Mouse (Mus musculus) thymus, adult 2 months (tissue): ENCODE results near the gene Olfr1136.

Experiments used
- CTCF ChIP-seq: fragments of 200-500 bp; IDR thresholded peaks from 2 replicates; pipeline ENCODE4 v1.5.1; 2012; ENCODE audit warnings: mild to moderate bottlenecking, control low read depth, low read length, moderate library complexity, borderline replicate concordance; ENCODE audit not compliant: control insufficient read depth, poor library complexity, insufficient read depth; ENCODE audit errors: extremely low read depth
- POLR2A ChIP-seq: fragments of 200-500 bp; IDR thresholded peaks from 2 replicates; pipeline ENCODE4 v1.6.1; 2012; ENCODE audit warnings: mild to moderate bottlenecking, low read length, control low read depth, moderate library complexity; ENCODE audit not compliant: control insufficient read depth, poor library complexity, insufficient read depth; ENCODE audit errors: extremely low read depth

DNA sequence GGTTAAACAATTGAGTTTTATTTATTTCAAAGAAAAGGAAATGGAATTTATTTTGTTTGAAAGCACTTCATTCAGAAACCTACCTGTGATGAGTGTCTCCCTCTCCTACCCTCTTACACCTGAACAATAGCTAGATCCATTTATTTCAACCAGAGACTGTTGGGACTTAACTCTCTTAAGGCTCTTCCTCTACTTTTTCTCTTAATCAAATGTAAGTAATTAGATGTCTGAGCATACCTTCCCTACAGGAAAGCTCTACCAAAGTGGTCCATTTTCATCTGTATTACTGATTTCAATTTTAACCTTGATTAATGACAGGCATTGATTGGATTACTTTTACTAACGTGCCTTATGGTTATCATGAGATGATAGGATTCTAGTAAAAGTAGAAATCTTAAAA lies 46.1 kb upstream of the Olfr1136 start, which contains the start of gene Olfr1138:
- TF ChIP-seq CTCF, result no peak
- TF ChIP-seq POLR2A, result no peak
